Mouse (Mus musculus) midbrain, embryonic 12.5 days (tissue): ENCODE measurements around the gene Mepce. TPM values are rescaled to one million over a fixed set of nuclear protein-coding genes. Genes with fewer than 3 reads are reported as not detected.

ENCODE experiments used
- ATAC-seq: fragments of 200-750 bp; cut with Nextera tagmentation; 2 replicates; pipeline ENCODE4 v1.8.0; 2017; ENCODE audit warnings: low read depth, moderate TSS enrichment, moderate library complexity; ENCODE audit not compliant: low FRiP score
- H3K27ac ChIP-seq: fragments of 300-500 bp; sonication (generic); replicated peaks from 2 replicates; pipeline ENCODE4 v1.5.1; 2016; ENCODE audit warnings: mild to moderate bottlenecking
- H3K27me3 ChIP-seq: fragments of 300-500 bp; sonication (generic); 2 replicates; pipeline ENCODE4 v1.6.1; 2016; ENCODE audit warnings: mild to moderate bottlenecking
- H3K36me3 ChIP-seq: fragments of 300-500 bp; sonication (generic); 2 replicates; pipeline ENCODE4 v1.6.1; 2016
- H3K4me1 ChIP-seq: fragments of 300-500 bp; sonication (generic); 2 replicates; pipeline ENCODE4 v1.6.1; 2016
- H3K4me2 ChIP-seq: fragments of 300-500 bp; sonication (generic); replicated peaks from 2 replicates; pipeline ENCODE4 v1.6.1; 2016; ENCODE audit warnings: mild to moderate bottlenecking, moderate library complexity
- H3K4me3 ChIP-seq: fragments of 300-500 bp; sonication (generic); 2 replicates; pipeline ENCODE4 v1.5.1; 2016; ENCODE audit warnings: mild to moderate bottlenecking
- H3K9ac ChIP-seq: fragments of 300-500 bp; sonication (generic); replicated peaks from 2 replicates; pipeline ENCODE4 v1.6.1; 2016; ENCODE audit warnings: mild to moderate bottlenecking, moderate library complexity
- H3K9me3 ChIP-seq: fragments of 300-500 bp; sonication (generic); 2 replicates; pipeline ENCODE4 v1.6.1; 2016; ENCODE audit warnings: mild to moderate bottlenecking
- WGBS: fragments of 180-500 bp; shearing (Covaris S2); methylation state at CpG from one replicate; pipeline ENCODE4 v1.1.7; 2016; 5-methylcytosine and 5-hydroxymethylcytosine counted together
- polyA plus RNA-seq: library from polyadenylated mRNA; unstranded; fragments of >200 nt; fragmentation: Nextera tagmentation; extraction: Ambion mirVana; gene quantifications from 2 replicates; pipeline ENCODE4 v1.2.1, GENCODE M21; 2016

Mepce gene
- polyA plus RNA-seq, 1 experiment from 2014 or later, result 13.7 TPM

DNA sequence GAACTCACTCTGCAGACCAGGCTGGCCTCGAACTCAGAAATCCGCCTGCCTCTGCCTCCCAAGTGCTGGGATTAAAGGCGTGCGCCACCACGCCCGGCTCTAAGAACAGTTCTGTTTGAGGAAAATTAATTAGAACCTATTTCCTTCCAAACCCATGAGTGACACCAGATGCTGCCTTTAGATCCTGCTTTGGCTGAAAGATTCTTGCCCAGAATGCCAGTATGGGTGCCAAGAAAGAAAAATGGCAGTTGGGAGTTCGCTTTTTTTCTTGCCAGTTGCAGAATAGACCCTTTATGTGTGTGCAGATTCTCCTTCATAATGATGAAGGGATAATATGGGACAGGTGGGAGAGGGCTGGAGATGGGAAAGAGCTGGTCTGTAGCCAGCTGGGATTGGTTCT, 43.3 kb downstream of the Mepce start:
- Histone ChIP-seq H3K9ac (no peak overlapping the region), H3K4me2 (no peak overlapping the region), H3K27ac (no peak overlapping the region), H3K27me3 (no peaks in the 10 kb centered on the region), H3K4me1 (peaks cover 59% of the 10 kb centered on the region), H3K4me3 (no peak overlapping the region), H3K9me3 (no peaks in the 10 kb centered on the region), H3K36me3 (no peaks in the 10 kb centered on the region)
- ATAC-seq, result no peak
- WGBS, result 94% methylated on average over 7 of the region's 7 CpGs

DNA sequence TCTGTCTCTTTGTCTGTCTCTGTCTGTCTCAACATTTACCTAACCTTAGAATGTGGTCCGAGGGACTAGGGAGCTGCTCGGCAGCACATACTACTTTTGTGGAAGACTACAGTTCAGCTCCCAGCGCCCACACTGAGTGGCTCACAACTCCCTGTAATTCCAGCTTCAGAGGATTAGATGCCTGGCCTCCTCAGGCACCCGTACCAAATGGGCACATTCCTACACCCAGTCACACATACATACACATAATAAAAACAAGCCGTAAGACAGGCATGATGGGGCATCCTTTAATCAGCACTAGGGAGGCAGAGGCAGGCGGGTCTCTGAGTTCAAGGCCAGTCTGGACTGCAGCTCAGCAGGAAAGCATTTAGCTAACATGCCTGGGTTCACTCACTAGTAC, 44.6 kb downstream of the Mepce start:
- Histone ChIP-seq H3K4me3 (no peak overlapping the region), H3K9ac (no peak overlapping the region), H3K27me3 (no peaks in the 10 kb centered on the region), H3K4me1 (peaks cover 59% of the 10 kb centered on the region), H3K27ac (no peak overlapping the region), H3K4me2 (no peak overlapping the region), H3K36me3 (peaks cover 5% of the 10 kb centered on the region; the same call in 1 of the 2 replicates), H3K9me3 (no peaks in the 10 kb centered on the region)
- WGBS, result 89% methylated on average over 6 of the region's 6 CpGs
- ATAC-seq, result no peak

DNA sequence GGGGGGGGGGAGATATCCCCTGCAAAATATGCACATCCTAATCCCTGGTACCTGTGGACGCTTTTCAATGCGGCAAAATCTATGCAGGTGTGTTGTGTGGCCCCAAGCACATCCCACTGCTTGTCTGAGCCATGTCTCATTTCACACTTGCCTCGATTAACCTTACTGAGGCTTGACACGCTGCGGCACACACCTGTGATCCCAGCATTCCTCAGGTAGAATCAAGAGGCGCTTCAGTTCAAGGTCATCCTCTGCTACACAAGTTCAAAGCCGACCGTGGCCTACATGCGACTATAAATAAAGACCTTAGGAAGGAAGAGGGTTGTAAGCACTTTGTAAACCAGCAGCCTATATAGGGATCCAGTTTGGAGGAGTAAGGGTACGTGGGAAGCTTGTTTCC, 45.4 kb downstream of the Mepce start:
- WGBS, result 69% methylated on average over 10 of the region's 10 CpGs
- no peaks in the 10 kb centered on the region for H3K9me3 ChIP-seq
- ATAC-seq, result no peak
- no peak overlapping the region for H3K9ac ChIP-seq
- no peaks in the 10 kb centered on the region for H3K27me3 ChIP-seq
- H3K36me3 ChIP-seq, result peaks cover 11% of the 10 kb centered on the region; the same call in 1 of the 2 replicates
- peaks cover 55% of the 10 kb centered on the region for H3K4me1 ChIP-seq
- H3K4me3 ChIP-seq, result peak overlapping the region; percentile 83; the same call in 1 of the 2 replicates
- H3K27ac ChIP-seq, result no peak overlapping the region
- H3K4me2 ChIP-seq, result peak overlapping the region; percentile 88

DNA sequence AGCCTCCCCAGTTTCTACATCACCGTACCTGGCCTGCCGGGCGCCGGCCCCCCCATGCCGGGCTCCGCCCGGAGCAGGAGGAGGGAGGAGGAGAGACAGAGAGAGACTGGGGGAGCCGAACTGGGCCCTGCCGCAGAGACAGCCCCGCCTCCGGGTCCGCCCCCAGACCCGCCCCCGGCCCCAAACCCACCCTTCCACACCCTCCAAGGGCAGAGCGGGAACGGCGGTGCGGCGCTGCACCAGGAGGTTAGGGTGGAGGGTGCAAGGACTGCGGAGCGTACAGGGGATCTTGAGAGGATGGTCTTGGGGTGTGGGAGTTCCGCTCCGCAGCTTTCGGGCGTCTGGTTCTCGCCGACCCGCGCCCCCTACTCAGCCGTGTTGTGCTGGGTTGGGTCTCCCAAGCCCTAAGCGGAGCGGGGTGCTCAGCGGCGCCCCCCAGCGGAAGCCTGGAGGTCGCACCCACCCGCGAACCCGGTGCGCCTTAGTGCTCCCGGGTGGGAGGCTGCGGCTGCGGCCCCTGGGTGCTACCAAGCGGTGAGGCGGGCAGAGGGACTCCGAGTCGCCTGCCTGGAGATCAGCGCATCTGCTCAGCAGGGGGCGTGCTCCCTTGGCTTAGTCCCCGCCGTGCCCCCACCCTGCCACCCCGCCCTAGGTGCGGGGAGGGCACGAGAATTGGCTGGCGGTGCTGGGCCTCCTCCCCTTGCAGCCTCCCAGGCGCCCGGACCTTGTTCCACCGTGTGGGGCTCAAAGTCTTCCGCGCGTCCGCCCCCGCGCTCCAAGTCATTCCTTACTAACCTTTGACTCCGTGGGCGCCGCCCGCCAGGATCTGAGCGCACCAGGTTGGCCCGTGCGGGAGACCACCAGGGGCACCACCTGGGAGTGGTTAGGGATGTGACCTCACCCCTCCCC, 46.2 kb downstream of the Mepce start, which contains the start of gene Nyap1:
Nyap1 (minus strand) TSS at position 585 of the 909 bp plus-strand sequence.
- peak; percentile 77 for ATAC-seq
- H3K27me3 ChIP-seq, result no peaks in the 10 kb centered on the region
- peak within 1 kb of the TSS; percentile 88 for H3K4me2 ChIP-seq
- peak within 1 kb of the TSS; percentile 86 for H3K9ac ChIP-seq
- peaks cover 47% of the 10 kb centered on the region for H3K4me1 ChIP-seq
- peak within 1 kb of the TSS; percentile 83 for H3K4me3 ChIP-seq
- H3K36me3 ChIP-seq, result peaks cover 18% of the 10 kb centered on the region
- under 1% methylated on average over 58 of the region's 71 CpGs for WGBS
- peak within 1 kb of the TSS; percentile 75 for H3K27ac ChIP-seq
- no peaks in the 10 kb centered on the region for H3K9me3 ChIP-seq

DNA sequence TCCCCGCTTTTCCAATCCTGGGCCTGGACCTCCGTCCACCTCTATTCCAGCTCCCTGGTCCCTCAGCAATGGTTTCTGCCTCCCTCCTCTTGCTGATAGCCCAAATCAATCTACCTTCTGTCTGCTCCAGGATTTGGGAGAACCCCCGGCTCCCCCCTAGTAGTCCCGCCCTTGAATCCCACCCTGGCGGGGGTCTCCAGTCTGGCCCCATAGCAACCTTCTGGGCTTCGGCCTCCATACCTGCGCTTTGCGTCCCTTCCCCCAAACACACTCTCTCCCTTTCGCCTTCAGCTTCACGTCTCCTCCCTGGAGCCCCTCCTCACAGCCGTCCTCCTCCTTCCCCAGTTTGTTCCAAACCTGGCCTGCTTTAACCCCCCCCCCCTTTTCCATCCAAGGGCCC, 46.9 kb downstream of the Mepce start:
- H3K9ac ChIP-seq, result peak overlapping the region; percentile 86
- H3K4me3 ChIP-seq, result peak overlapping the region; percentile 83
- H3K27ac ChIP-seq, result peak overlapping the region; percentile 75
- peak overlapping the region; percentile 88 for H3K4me2 ChIP-seq
- ATAC-seq, result peak; percentile 32
- 4% methylated on average over 11 of the region's 11 CpGs for WGBS
- no peaks in the 10 kb centered on the region for H3K27me3 ChIP-seq
- peaks cover 26% of the 10 kb centered on the region for H3K36me3 ChIP-seq
- peaks cover 52% of the 10 kb centered on the region for H3K4me1 ChIP-seq
- no peaks in the 10 kb centered on the region for H3K9me3 ChIP-seq

DNA sequence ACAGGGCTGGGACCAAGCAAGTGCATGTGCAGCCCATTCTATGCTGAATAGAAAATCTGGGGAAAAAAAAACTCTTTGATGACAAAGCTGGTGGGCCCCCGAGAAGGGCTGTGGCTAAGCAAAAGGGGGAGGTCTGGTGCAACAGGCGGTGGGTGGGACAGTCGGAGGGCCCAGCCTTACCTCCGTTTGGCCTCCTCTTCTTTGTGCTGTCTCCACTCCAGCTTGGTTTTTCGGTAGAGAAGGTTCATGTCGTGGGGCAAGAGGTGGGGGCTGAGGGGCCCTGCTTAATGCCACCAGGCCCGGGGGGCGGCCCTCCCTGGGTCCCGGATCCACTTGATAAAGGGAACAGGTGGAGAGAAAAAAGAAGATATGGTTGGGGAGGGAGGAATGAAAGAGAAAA, 48.0 kb downstream of the Mepce start:
- Histone ChIP-seq H3K27me3 (no peaks in the 10 kb centered on the region), H3K9ac (peak overlapping the region; percentile 86), H3K36me3 (peaks cover 33% of the 10 kb centered on the region), H3K4me2 (peak overlapping the region; percentile 88), H3K4me1 (peaks cover 55% of the 10 kb centered on the region), H3K4me3 (peak overlapping the region; percentile 83), H3K27ac (peak overlapping the region; percentile 75), H3K9me3 (no peaks in the 10 kb centered on the region)
- 23% methylated on average over 9 of the region's 9 CpGs for WGBS
- no peak for ATAC-seq

DNA sequence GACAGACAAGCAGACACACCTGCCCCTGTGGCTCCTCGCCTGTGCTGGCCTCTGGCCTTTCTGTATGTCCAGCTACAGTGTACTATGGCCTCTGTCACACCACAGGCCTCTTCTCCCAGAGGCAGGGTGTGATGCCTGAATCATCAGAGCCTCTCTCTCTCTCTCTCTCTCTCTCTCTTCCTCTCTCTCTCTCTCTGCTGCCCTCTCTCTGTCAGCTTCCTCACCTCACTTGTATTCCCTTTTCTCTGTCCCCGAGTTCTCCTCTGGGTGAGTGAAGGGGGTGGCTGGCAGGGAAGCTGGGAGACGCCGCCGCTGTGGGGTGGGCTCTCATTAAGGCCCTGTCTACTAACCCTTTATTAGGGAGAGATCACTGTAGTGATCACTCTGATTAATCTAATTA, 48.9 kb downstream of the Mepce start:
- Histone ChIP-seq H3K9me3 (no peaks in the 10 kb centered on the region), H3K4me2 (peak overlapping the region; percentile 88), H3K4me3 (peak overlapping the region; percentile 83; the same call in 1 of the 2 replicates), H3K4me1 (peaks cover 64% of the 10 kb centered on the region), H3K27ac (peak overlapping the region; percentile 75), H3K36me3 (peaks cover 34% of the 10 kb centered on the region), H3K9ac (peak overlapping the region; percentile 86), H3K27me3 (no peaks in the 10 kb centered on the region)
- WGBS, result 39% methylated on average over 5 of the region's 5 CpGs
- no peak for ATAC-seq

DNA sequence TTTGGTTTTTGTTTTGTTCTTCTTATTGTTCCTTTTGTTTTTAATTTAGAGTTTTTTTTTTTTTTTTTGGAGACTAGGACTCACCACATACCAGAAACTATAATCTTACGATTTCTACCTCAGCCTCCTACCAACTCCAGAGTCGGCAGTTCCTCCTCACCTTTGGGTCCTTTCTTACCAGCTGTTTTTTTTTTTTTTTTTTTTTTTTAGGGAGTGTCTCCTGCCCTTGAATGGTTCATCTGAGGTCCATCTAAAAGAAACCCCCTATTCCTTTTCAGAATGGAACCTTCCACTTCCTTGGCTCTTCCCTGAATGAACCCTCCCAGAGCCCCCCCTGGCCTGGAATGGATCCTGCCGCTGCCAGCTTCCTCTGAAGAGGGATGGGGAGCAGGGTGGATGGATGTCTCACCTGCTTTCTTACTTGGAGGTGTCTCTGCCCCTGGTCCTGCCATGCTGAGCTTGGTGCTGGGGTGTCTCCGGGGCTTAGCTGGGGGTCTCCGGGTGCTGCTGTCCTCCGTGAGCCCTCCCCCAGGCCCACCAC, 50.0 kb downstream of the Mepce start:
- Histone ChIP-seq H3K9ac (peak overlapping the region; percentile 86), H3K27ac (peak overlapping the region; percentile 75), H3K4me1 (peaks cover 72% of the 10 kb centered on the region), H3K27me3 (no peaks in the 10 kb centered on the region), H3K4me2 (peak overlapping the region; percentile 88; the same call in 1 of the 2 replicates), H3K9me3 (no peaks in the 10 kb centered on the region), H3K4me3 (no peak overlapping the region; the same call in 1 of the 2 replicates), H3K36me3 (peaks cover 43% of the 10 kb centered on the region)
- no peak for ATAC-seq
- 82% methylated on average over 6 of the region's 6 CpGs for WGBS

DNA sequence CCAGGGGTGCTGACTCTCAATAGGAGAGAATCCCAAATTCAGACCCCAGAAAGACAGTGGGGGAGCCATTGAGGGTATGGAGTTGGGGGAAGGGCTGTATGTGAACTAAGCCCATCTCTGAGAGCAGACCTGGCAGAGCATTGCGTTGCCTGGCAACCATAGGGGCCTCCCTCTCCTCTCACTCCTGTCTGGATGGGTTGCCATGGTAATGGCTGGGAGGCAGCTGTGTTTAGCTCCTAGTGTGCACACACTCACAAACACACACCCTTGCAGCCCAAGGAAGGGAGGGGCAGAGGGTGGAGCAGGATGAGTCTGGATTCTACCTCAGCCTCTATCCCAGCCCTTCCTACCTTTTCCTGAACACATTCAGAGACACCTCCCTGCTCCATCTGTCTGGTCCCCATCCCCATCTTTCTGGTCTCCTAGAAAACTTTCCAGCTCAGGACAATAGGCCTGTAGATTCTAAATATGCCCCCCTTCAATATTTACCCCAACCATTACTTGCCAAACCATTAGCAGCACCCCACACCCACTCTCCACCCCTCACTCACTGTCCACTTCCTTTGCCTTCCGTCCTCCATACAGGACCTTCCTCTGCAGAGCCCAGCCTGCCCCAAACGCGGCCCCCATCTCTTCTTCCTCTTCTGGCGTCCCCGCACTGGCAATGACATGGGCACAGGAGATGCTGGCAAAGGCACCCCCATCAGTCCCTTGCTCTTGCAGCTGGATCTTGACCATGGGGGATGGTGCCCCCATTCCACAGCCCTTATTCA, 53.0 kb downstream of the Mepce start:
- Histone ChIP-seq H3K4me3 (peak overlapping the region; percentile 30), H3K27me3 (no peaks in the 10 kb centered on the region), H3K9me3 (no peaks in the 10 kb centered on the region), H3K4me1 (peaks cover 69% of the 10 kb centered on the region), H3K4me2 (peak overlapping the region; percentile 50), H3K36me3 (peaks cover 69% of the 10 kb centered on the region), H3K27ac (peak overlapping the region; percentile 98), H3K9ac (peak overlapping the region; percentile 59)
- ATAC-seq, result peak; percentile 96
- WGBS, result 51% methylated on average over 6 of the region's 6 CpGs

DNA sequence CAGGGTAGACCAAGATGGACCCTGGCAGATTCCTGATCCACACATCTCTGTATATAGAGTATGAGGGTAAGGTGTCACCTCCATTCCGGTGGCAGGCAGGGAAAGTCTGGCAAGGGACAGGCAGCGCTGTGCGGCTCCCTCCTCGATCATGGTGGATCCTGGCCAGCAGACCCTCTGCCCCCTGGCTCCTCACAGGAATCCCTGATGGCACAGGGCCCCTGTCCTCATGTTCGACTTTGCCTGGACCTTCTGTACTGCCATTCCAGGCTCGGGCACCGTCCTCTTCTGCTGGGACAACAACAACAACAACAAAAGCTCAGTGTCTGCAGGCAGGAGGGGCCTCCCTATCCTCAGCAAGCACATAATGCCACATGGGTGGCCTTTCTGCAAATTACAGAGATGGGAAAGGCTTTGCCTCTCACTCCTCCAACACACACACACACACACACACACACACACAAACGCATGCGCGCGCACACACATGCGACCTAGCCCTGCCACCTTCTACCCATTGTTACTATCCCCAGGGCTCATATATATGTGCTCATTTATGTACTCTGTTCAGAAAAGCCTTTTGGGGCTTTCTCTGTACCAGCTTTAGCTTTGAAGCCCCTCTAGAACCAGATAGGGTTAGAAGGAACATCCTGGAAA, 53.7 kb downstream of the Mepce start:
- H3K9ac ChIP-seq, result peak overlapping the region; percentile 47
- H3K4me1 ChIP-seq, result peaks cover 62% of the 10 kb centered on the region
- WGBS, result 42% methylated on average over 12 of the region's 12 CpGs
- H3K4me3 ChIP-seq, result peak overlapping the region; percentile 30
- peak; percentile 74 for ATAC-seq
- H3K27ac ChIP-seq, result peak overlapping the region; percentile 98
- peaks cover 75% of the 10 kb centered on the region for H3K36me3 ChIP-seq
- no peaks in the 10 kb centered on the region for H3K9me3 ChIP-seq
- no peaks in the 10 kb centered on the region for H3K27me3 ChIP-seq
- peak overlapping the region; percentile 50 for H3K4me2 ChIP-seq
